Mouse (Mus musculus) kidney, embryonic 15.5 days (tissue): ENCODE data around the gene Yif1b. TPM values are rescaled to one million over a fixed set of nuclear protein-coding genes. Genes with fewer than 3 reads are reported as not detected.

Source experiments
- ATAC-seq: fragments of 200-750 bp; cut with Nextera tagmentation; replicated peaks from 2 replicates; pipeline ENCODE4 v1.8.0; 2017; ENCODE audit warnings: moderate TSS enrichment; ENCODE audit not compliant: low FRiP score
- H3K27ac ChIP-seq: fragments of 300-500 bp; sonication (generic); 2 replicates; pipeline ENCODE4 v1.5.1; 2015; ENCODE audit warnings: mild to moderate bottlenecking, inconsistent platforms
- H3K27me3 ChIP-seq: fragments of 300-500 bp; sonication (generic); 2 replicates; pipeline ENCODE4 v1.6.1; 2015; ENCODE audit warnings: inconsistent platforms
- H3K36me3 ChIP-seq: fragments of 300-500 bp; sonication (generic); 2 replicates; pipeline ENCODE4 v1.6.1; 2015; ENCODE audit warnings: inconsistent platforms
- H3K4me1 ChIP-seq: fragments of 300-500 bp; sonication (generic); 2 replicates; pipeline ENCODE4 v1.6.1; 2015; ENCODE audit warnings: inconsistent platforms
- H3K4me2 ChIP-seq: fragments of 300-500 bp; sonication (generic); 2 replicates; pipeline ENCODE4 v1.6.1; 2015; ENCODE audit warnings: moderate library complexity, mild to moderate bottlenecking, inconsistent platforms
- H3K4me3 ChIP-seq: fragments of 300-500 bp; sonication (generic); replicated peaks from 2 replicates; pipeline ENCODE4 v1.5.1; 2015; ENCODE audit warnings: mild to moderate bottlenecking, inconsistent platforms
- H3K9ac ChIP-seq: fragments of 300-500 bp; sonication (generic); 2 replicates; pipeline ENCODE4 v1.6.1; 2015; ENCODE audit warnings: mild to moderate bottlenecking, inconsistent platforms
- H3K9me3 ChIP-seq: fragments of 300-500 bp; sonication (generic); replicated peaks from 2 replicates; pipeline ENCODE4 v1.6.1; 2016; ENCODE audit warnings: inconsistent platforms
- WGBS: fragments of 180-500 bp; shearing (Covaris S2); methylation state at CpG from one replicate; pipeline ENCODE4 v1.1.7; 2015; ENCODE audit warnings: mixed read lengths; 5-methylcytosine and 5-hydroxymethylcytosine counted together
- polyA plus RNA-seq: library from polyadenylated mRNA; unstranded; fragments of >200 nt; fragmentation: Nextera tagmentation; extraction: Ambion mirVana; gene quantifications from 2 replicates; pipeline ENCODE4 v1.2.1, GENCODE M21; 2015

Gene Yif1b
- polyA plus RNA-seq, 1 experiment from 2014 or later: 122 TPM

GRCm38 (mm10) chr7:29265636-29266035 lies 27.5 kb downstream of the Yif1b start:
- ATAC-seq: 0 out of 2 replicates have a peak, but pooled peaks have one; percentile 20

GRCm38 (mm10) chr7:29266931-29267330 lies 28.8 kb downstream of the Yif1b start:
- H3K4me3 ChIP-seq: no peak overlapping the region
- H3K9me3 ChIP-seq: no peaks in the 10 kb centered on the region
- H3K9ac ChIP-seq: no peak overlapping the region
- no peaks in the 10 kb centered on the region for H3K27me3 ChIP-seq
- 34% methylated on average over 4 of the region's 4 CpGs for WGBS
- H3K36me3 ChIP-seq: no peaks in the 10 kb centered on the region
- ATAC-seq: 0 out of 2 replicates have a peak, but pooled peaks have one; percentile 37
- H3K4me1 ChIP-seq: peaks cover 60% of the 10 kb centered on the region
- no peak overlapping the region for H3K4me2 ChIP-seq
- peak overlapping the region; percentile 62; the same call in 1 of the 2 replicates for H3K27ac ChIP-seq

More at GRCm38 (mm10) chr7:29265636-29266035, 27.5 kb downstream of the Yif1b start:
- H3K9me3 ChIP-seq: no peaks in the 10 kb centered on the region
- H3K9ac ChIP-seq: no peak overlapping the region
- WGBS: 52% methylated on average over 7 of the region's 7 CpGs
- H3K4me2 ChIP-seq: no peak overlapping the region
- no peaks in the 10 kb centered on the region for H3K36me3 ChIP-seq
- H3K27ac ChIP-seq: peak overlapping the region; percentile 11; the same call in 1 of the 2 replicates
- H3K27me3 ChIP-seq: no peaks in the 10 kb centered on the region
- H3K4me3 ChIP-seq: no peak overlapping the region
- H3K4me1 ChIP-seq: peaks cover 49% of the 10 kb centered on the region

- Histone ChIP-seq H3K36me3 (no peaks in the 10 kb centered on the region), H3K27me3 (no peaks in the 10 kb centered on the region), H3K27ac (no peak overlapping the region), H3K9ac (no peak overlapping the region), H3K4me3 (no peak overlapping the region), H3K4me2 (no peak overlapping the region), H3K9me3 (no peaks in the 10 kb centered on the region), H3K4me1 (peaks cover 43% of the 10 kb centered on the region)
- 88% methylated on average over 4 of the region's 4 CpGs for WGBS
- no peak for ATAC-seq
Measured at GRCm38 (mm10) chr7:29270445-29270844, 32.3 kb downstream of the Yif1b start.

GRCm38 (mm10) chr7:29271687-29272465 lies 33.7 kb downstream of the Yif1b start:
- H3K9me3 ChIP-seq: no peaks in the 10 kb centered on the region
- WGBS: 48% methylated on average over 8 of the region's 8 CpGs
- peak overlapping the region; percentile 47 for H3K27ac ChIP-seq
- H3K36me3 ChIP-seq: no peaks in the 10 kb centered on the region
- no peak for ATAC-seq
- peaks cover 39% of the 10 kb centered on the region for H3K4me1 ChIP-seq
- H3K4me3 ChIP-seq: no peak overlapping the region
- H3K9ac ChIP-seq: no peak overlapping the region
- no peaks in the 10 kb centered on the region for H3K27me3 ChIP-seq
- H3K4me2 ChIP-seq: no peak overlapping the region

GRCm38 (mm10) chr7:29276715-29277114 lies 38.6 kb downstream of the Yif1b start:
- ATAC-seq: no peak
- WGBS: 47% methylated on average over 5 of the region's 5 CpGs
- no peak overlapping the region for H3K4me3 ChIP-seq

GRCm38 (mm10) chr7:29277510-29277909 lies 39.4 kb downstream of the Yif1b start:
- H3K9me3 ChIP-seq: no peaks in the 10 kb centered on the region
- no peak overlapping the region for H3K4me3 ChIP-seq
- no peak overlapping the region for H3K9ac ChIP-seq
- H3K4me1 ChIP-seq: peaks cover 45% of the 10 kb centered on the region
- no peak for ATAC-seq
- no peak overlapping the region for H3K27ac ChIP-seq
- H3K27me3 ChIP-seq: peaks cover 33% of the 10 kb centered on the region
- H3K4me2 ChIP-seq: no peak overlapping the region
- H3K36me3 ChIP-seq: no peaks in the 10 kb centered on the region
- 83% methylated on average over 4 of the region's 4 CpGs for WGBS

More at GRCm38 (mm10) chr7:29276715-29277114, 38.6 kb downstream of the Yif1b start:
- Histone ChIP-seq H3K9ac (no peak overlapping the region), H3K36me3 (no peaks in the 10 kb centered on the region), H3K4me1 (peaks cover 44% of the 10 kb centered on the region), H3K9me3 (no peaks in the 10 kb centered on the region), H3K4me2 (no peak overlapping the region), H3K27ac (peak overlapping the region; percentile 42; the same call in 1 of the 2 replicates), H3K27me3 (peaks cover 25% of the 10 kb centered on the region)

- Histone ChIP-seq H3K27ac (no peak overlapping the region), H3K4me3 (0 out of 2 replicates have a peak overlapping the region, but pooled peaks have one; percentile 58), H3K4me2 (peak overlapping the region; percentile 96; the same call in 1 of the 2 replicates), H3K27me3 (peaks cover 42% of the 10 kb centered on the region), H3K9me3 (no peaks in the 10 kb centered on the region), H3K36me3 (no peaks in the 10 kb centered on the region), H3K9ac (no peak overlapping the region), H3K4me1 (peaks cover 49% of the 10 kb centered on the region)
- ATAC-seq: no peak
Measured at GRCm38 (mm10) chr7:29279261-29279660, 41.1 kb downstream of the Yif1b start.

- H3K36me3 ChIP-seq: no peaks in the 10 kb centered on the region
- peaks cover 47% of the 10 kb centered on the region for H3K27me3 ChIP-seq
- peak overlapping the region; percentile 58 for H3K4me3 ChIP-seq
- peaks cover 49% of the 10 kb centered on the region for H3K4me1 ChIP-seq
- no peak overlapping the region for H3K9ac ChIP-seq
- H3K4me2 ChIP-seq: peak overlapping the region; percentile 96
- WGBS: 77% methylated on average over 8 of the region's 8 CpGs
- ATAC-seq: no peak
- no peak overlapping the region for H3K27ac ChIP-seq
- H3K9me3 ChIP-seq: no peaks in the 10 kb centered on the region
Measured at GRCm38 (mm10) chr7:29279924-29280323, 41.8 kb downstream of the Yif1b start.

- peak overlapping the region; percentile 58 for H3K4me3 ChIP-seq
- H3K9ac ChIP-seq: peak overlapping the region; percentile 71
- peaks cover 55% of the 10 kb centered on the region for H3K27me3 ChIP-seq
- peak overlapping the region; percentile 96 for H3K4me2 ChIP-seq
- H3K9me3 ChIP-seq: no peaks in the 10 kb centered on the region
- H3K36me3 ChIP-seq: no peaks in the 10 kb centered on the region
- H3K27ac ChIP-seq: no peak overlapping the region
- ATAC-seq: 0 out of 2 replicates have a peak, but pooled peaks have one; percentile 5
- WGBS: 7% methylated on average over 13 of the region's 13 CpGs
- H3K4me1 ChIP-seq: peaks cover 49% of the 10 kb centered on the region
Measured at GRCm38 (mm10) chr7:29280801-29281200, 42.7 kb downstream of the Yif1b start.

- Histone ChIP-seq H3K4me3 (peak within 1 kb of the TSS; percentile 58), H3K27ac (peak within 1 kb of the TSS; percentile 94), H3K4me2 (peak within 1 kb of the TSS; percentile 96), H3K4me1 (peaks cover 43% of the 10 kb centered on the region), H3K27me3 (peaks cover 61% of the 10 kb centered on the region), H3K36me3 (no peaks in the 10 kb centered on the region), H3K9me3 (no peaks in the 10 kb centered on the region), H3K9ac (peak within 1 kb of the TSS; percentile 71)
- WGBS: under 1% methylated on average over 79 of the region's 80 CpGs
- peak; percentile 89 for ATAC-seq
Measured at GRCm38 (mm10) chr7:29281201-29282073, 43.3 kb downstream of the Yif1b start, which contains the start of gene Spint2. Spint2 (minus strand) TSS chr7:29281912.

- H3K27me3 ChIP-seq: peaks cover 65% of the 10 kb centered on the region
- H3K4me3 ChIP-seq: peak overlapping the region; percentile 58
- peak; percentile 57 for ATAC-seq
- H3K4me2 ChIP-seq: peak overlapping the region; percentile 96
- H3K36me3 ChIP-seq: no peaks in the 10 kb centered on the region
- H3K27ac ChIP-seq: peak overlapping the region; percentile 94
- H3K9ac ChIP-seq: peak overlapping the region; percentile 71
- H3K9me3 ChIP-seq: no peaks in the 10 kb centered on the region
- WGBS: 7% methylated on average over 21 of the region's 21 CpGs
- H3K4me1 ChIP-seq: peaks cover 40% of the 10 kb centered on the region
Measured at GRCm38 (mm10) chr7:29282074-29282554, 44.0 kb downstream of the Yif1b start.
